Mouse (Mus musculus): Measurements from ENCODE around the gene Bdkrb1. TPM values are rescaled to one million over a fixed set of nuclear protein-coding genes. Genes with fewer than 3 reads are reported as not detected.

The Bdkrb1 gene
- total and polyA plus RNA-seq, 3 experiments, result not detected

DNA sequence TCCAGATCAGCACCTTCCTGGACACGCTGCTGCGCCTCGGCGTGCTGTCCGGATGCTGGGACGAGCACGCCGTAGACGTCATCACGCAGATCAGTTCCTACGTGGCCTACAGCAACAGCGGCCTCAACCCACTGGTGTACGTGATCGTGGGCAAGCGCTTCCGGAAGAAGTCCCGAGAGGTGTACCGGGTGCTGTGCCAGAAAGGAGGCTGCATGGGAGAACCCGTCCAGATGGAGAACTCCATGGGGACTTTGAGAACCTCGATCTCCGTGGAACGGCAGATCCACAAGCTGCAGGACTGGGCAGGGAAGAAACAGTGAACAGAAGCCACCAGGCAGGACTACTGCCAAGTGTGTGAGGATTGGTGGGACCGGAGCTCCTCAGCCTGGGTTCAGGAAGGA, 10.5 kb upstream of the Bdkrb1 start:
- TF ChIP-seq CTCF (IDR thresholded peaks at IDR 0.05; ENCODE audit: low read depth, low read length) (no peak), TAL1 (conservative IDR thresholded peaks at IDR 0.05; ENCODE audit: low read depth, low read length) (no peak), GATA1 (IDR thresholded peaks at IDR 0.05; ENCODE audit: borderline replicate concordance, low read length) (no peak), POLR2AphosphoS5 (IDR thresholded peaks at IDR 0.05; ENCODE audit: insufficient replicate concordance, low read depth, low read length) (no peak), GATA2 (IDR thresholded peaks at IDR 0.05; ENCODE audit: borderline replicate concordance, low read depth, low read length) (no peak)
- H3K36me3 ChIP-seq (replicated peaks), result no peaks in the 10 kb centered on the region

DNA sequence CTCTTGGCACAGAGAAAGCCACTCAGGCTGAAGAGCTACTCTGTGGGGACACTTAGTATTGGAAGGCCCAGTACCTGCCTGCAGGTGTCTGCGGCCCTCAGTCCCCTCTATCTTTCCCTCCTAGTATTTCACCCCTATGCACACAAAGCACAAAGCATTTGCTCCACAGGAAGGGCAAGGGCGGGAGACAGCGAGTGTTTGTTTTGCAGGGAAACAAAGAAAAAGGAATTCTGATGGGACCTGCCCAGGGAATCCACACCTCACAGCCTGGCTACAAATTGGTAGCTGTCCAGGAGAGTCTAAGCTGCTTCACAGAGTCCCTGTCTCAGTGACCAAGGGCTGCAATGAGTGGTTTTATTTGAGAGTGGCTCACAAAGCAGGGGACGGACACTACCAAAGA, 9.4 kb upstream of the Bdkrb1 start:
- H3K4me1 ChIP-seq (ENCODE audit: insufficient read depth, low read depth, low read length), result no peaks in the 10 kb centered on the region
- no peak for DNase-seq (ENCODE audit: low spot score)

More for the DNA sequence above, 10.5 kb upstream of the Bdkrb1 start:
- ATAC-seq (ENCODE audit: extremely low read depth, insufficient number of reproducible peaks, low FRiP score, poor library complexity, severe bottlenecking) (no peak), DNase-seq (ENCODE audit: low spot score) (no peak)
- H3K4me3 ChIP-seq (ENCODE audit: low read depth, low read length), result no peak overlapping the region
- peaks cover 7% of the 10 kb centered on the region; the same call in 1 of the 2 replicates for H3K27me3 ChIP-seq (ENCODE audit: insufficient read depth, low read length)
- H3K4me1 ChIP-seq (ENCODE audit: insufficient read depth, low read depth, low read length), result no peaks in the 10 kb centered on the region
- H3K9me3 ChIP-seq (replicated peaks), result no peaks in the 10 kb centered on the region

DNA sequence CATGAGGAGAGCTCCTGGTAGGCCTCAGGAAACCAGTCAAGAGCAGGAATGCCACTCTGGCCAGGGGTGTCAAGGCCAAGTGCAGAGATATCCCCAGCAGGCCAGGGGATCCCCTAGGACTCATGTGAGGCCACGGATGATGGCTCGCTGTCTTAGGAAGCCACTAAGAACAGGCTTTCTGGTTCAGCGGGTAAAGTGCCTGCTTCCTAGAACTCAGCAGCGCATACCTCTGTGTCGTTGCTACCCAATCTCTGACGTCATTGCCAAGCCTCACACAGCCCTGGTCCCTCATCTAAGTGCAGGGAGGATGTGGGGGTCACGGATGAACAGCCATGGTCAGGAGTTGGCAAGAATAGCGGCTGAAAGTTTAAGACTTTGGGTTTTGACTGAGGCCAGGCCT, 5.8 kb upstream of the Bdkrb1 start:
- ATAC-seq (ENCODE audit: extremely low read depth, insufficient number of reproducible peaks, low FRiP score, poor library complexity, severe bottlenecking), result no peak
- no peak for DNase-seq (ENCODE audit: low spot score)

More for the DNA sequence above, 9.4 kb upstream of the Bdkrb1 start:
- TF ChIP-seq CTCF (IDR thresholded peaks at IDR 0.05; ENCODE audit: low read depth, low read length), result no peak
- TF ChIP-seq POLR2AphosphoS5 (IDR thresholded peaks at IDR 0.05; ENCODE audit: insufficient replicate concordance, low read depth, low read length), result no peak
- TF ChIP-seq TAL1 (conservative IDR thresholded peaks at IDR 0.05; ENCODE audit: low read depth, low read length), result no peak
- TF ChIP-seq GATA1 (IDR thresholded peaks at IDR 0.05; ENCODE audit: borderline replicate concordance, low read length), result no peak
- TF ChIP-seq GATA2 (IDR thresholded peaks at IDR 0.05; ENCODE audit: borderline replicate concordance, low read depth, low read length), result no peak
- ATAC-seq (ENCODE audit: extremely low read depth, insufficient number of reproducible peaks, low FRiP score, poor library complexity, severe bottlenecking), result no peak
- H3K36me3 ChIP-seq (replicated peaks), result no peaks in the 10 kb centered on the region
- no peaks in the 10 kb centered on the region for H3K9me3 ChIP-seq (replicated peaks)
- no peak overlapping the region for H3K4me3 ChIP-seq (ENCODE audit: low read depth, low read length)
- H3K27me3 ChIP-seq (ENCODE audit: insufficient read depth, low read length), result peaks cover 4% of the 10 kb centered on the region; the same call in 1 of the 2 replicates

DNA sequence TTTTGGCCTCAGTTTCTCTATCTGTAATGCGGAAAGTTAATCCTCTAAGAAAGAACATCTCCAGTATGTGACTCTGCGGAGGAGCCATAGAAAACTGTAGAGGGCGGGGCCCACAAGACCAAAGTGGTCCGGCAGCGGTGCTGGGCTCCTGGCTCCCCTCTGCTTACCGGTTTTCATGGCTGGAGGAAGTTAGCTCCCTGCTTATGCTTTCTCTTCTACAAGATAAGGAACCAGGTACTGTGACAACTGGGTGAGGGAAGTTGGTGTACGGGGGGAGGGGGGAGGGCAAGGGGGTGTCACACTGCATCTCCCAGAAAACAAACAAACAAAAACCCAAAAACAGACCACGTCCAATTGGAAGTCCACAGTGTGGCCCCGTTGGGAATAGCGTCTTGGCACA, 4.4 kb upstream of the Bdkrb1 start:
- Histone ChIP-seq H3K36me3 (replicated peaks) (no peaks in the 10 kb centered on the region), H3K27me3 (ENCODE audit: insufficient read depth, low read length) (peaks cover 28% of the 10 kb centered on the region), H3K4me3 (ENCODE audit: low read depth, low read length) (no peak overlapping the region), H3K4me1 (ENCODE audit: insufficient read depth, low read depth, low read length) (no peaks in the 10 kb centered on the region), H3K9me3 (replicated peaks) (no peaks in the 10 kb centered on the region)
- no peak for DNase-seq (ENCODE audit: low spot score)
- TF ChIP-seq TAL1 (conservative IDR thresholded peaks at IDR 0.05; ENCODE audit: low read depth, low read length), result no peak
- TF ChIP-seq GATA2 (IDR thresholded peaks at IDR 0.05; ENCODE audit: borderline replicate concordance, low read depth, low read length), result no peak
- no peak for TF ChIP-seq POLR2AphosphoS5 (IDR thresholded peaks at IDR 0.05; ENCODE audit: insufficient replicate concordance, low read depth, low read length)
- no peak for ATAC-seq (ENCODE audit: extremely low read depth, insufficient number of reproducible peaks, low FRiP score, poor library complexity, severe bottlenecking)

More for the DNA sequence above, 5.8 kb upstream of the Bdkrb1 start:
- H3K27me3 ChIP-seq (ENCODE audit: insufficient read depth, low read length), result peaks cover 22% of the 10 kb centered on the region
- H3K4me3 ChIP-seq (ENCODE audit: low read depth, low read length), result no peak overlapping the region
- no peaks in the 10 kb centered on the region for H3K36me3 ChIP-seq (replicated peaks)
- no peaks in the 10 kb centered on the region for H3K4me1 ChIP-seq (ENCODE audit: insufficient read depth, low read depth, low read length)
- no peaks in the 10 kb centered on the region for H3K9me3 ChIP-seq (replicated peaks)
- TF ChIP-seq GATA2 (IDR thresholded peaks at IDR 0.05; ENCODE audit: borderline replicate concordance, low read depth, low read length) (no peak), CTCF (IDR thresholded peaks at IDR 0.05; ENCODE audit: low read depth, low read length) (no peak), POLR2AphosphoS5 (IDR thresholded peaks at IDR 0.05; ENCODE audit: insufficient replicate concordance, low read depth, low read length) (no peak), GATA1 (IDR thresholded peaks at IDR 0.05; ENCODE audit: borderline replicate concordance, low read length) (no peak), TAL1 (conservative IDR thresholded peaks at IDR 0.05; ENCODE audit: low read depth, low read length) (no peak)

DNA sequence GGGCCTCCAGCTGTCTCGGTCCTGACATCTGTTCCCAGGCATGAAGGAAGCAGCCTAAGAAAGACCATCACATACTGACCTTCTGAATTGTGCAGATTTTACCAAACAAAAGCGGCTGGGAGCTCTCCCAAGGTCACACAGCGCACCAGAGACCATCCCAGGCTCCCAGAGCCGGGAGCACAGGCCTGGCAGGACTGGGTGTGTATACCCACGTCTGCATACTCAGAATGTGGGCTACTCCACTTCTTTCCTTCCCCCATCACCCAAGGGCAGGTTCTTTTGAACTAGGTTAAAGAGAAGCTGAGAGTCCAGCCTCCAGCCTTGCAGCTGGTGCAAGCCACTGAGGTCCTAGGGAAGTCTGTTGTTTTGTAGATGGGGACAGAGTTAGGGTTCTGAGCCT, 3.8 kb upstream of the Bdkrb1 start:
- Histone ChIP-seq H3K4me3 (ENCODE audit: low read depth, low read length) (no peak overlapping the region), H3K27me3 (ENCODE audit: insufficient read depth, low read length) (peaks cover 28% of the 10 kb centered on the region), H3K9me3 (replicated peaks) (no peaks in the 10 kb centered on the region), H3K4me1 (ENCODE audit: insufficient read depth, low read depth, low read length) (no peaks in the 10 kb centered on the region), H3K36me3 (replicated peaks) (no peaks in the 10 kb centered on the region)
- ATAC-seq (ENCODE audit: extremely low read depth, insufficient number of reproducible peaks, low FRiP score, poor library complexity, severe bottlenecking) (no peak), DNase-seq (ENCODE audit: low spot score) (no peak)
- TF ChIP-seq GATA1 (IDR thresholded peaks at IDR 0.05; ENCODE audit: borderline replicate concordance, low read length) (no peak), TAL1 (conservative IDR thresholded peaks at IDR 0.05; ENCODE audit: low read depth, low read length) (no peak), POLR2AphosphoS5 (IDR thresholded peaks at IDR 0.05; ENCODE audit: insufficient replicate concordance, low read depth, low read length) (no peak), CTCF (IDR thresholded peaks at IDR 0.05; ENCODE audit: low read depth, low read length) (no peak), GATA2 (IDR thresholded peaks at IDR 0.05; ENCODE audit: borderline replicate concordance, low read depth, low read length) (no peak)

DNA sequence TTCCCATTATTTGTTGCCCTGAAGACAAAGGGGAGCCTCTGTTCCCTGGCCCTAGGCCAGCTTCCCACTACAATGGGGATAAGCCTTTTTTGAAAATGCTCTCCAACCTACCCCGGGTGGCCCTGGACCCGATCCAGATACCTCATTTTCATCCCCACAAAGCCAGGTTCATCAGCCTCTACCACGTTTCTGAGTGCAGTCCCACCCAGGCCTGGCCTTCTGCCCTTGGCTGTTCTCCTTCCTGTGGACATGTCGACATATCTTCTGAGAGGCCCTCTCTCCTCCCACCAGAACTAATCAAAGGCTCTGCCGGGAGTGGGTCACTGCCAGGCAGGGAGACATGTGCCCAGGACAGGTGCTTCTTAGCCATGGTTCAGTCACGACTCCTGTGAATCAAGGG, 1.3 kb upstream of the Bdkrb1 start:
- TF ChIP-seq POLR2AphosphoS5 (IDR thresholded peaks at IDR 0.05; ENCODE audit: insufficient replicate concordance, low read depth, low read length) (no peak), GATA2 (IDR thresholded peaks at IDR 0.05; ENCODE audit: borderline replicate concordance, low read depth, low read length) (no peak), TAL1 (conservative IDR thresholded peaks at IDR 0.05; ENCODE audit: low read depth, low read length) (no peak), GATA1 (IDR thresholded peaks at IDR 0.05; ENCODE audit: borderline replicate concordance, low read length) (no peak), CTCF (IDR thresholded peaks at IDR 0.05; ENCODE audit: low read depth, low read length) (no peak)

More for the DNA sequence above, 1.3 kb upstream of the Bdkrb1 start:
- no peaks in the 10 kb centered on the region for H3K36me3 ChIP-seq (replicated peaks)
- ATAC-seq (ENCODE audit: extremely low read depth, insufficient number of reproducible peaks, low FRiP score, poor library complexity, severe bottlenecking) (no peak), DNase-seq (ENCODE audit: low spot score) (no peak)
- H3K4me1 ChIP-seq (ENCODE audit: insufficient read depth, low read depth, low read length), result no peaks in the 10 kb centered on the region
- no peaks in the 10 kb centered on the region for H3K9me3 ChIP-seq (replicated peaks)
- peaks cover 32% of the 10 kb centered on the region for H3K27me3 ChIP-seq (ENCODE audit: insufficient read depth, low read length)
- H3K4me3 ChIP-seq (ENCODE audit: low read depth, low read length), result no peak overlapping the region
